Mouse (Mus musculus): Measurements from ENCODE around the gene Vmn1r39.
A peak's percentile ranks its signal among the peaks of the same experiment; 100 is the strongest.
"Not testable (repeated sequence)": the region's sequence is repeated elsewhere in the genome, so short reads cannot be mapped to it uniquely, and the experiment has no call there.

Vmn1r39 gene

DNA sequence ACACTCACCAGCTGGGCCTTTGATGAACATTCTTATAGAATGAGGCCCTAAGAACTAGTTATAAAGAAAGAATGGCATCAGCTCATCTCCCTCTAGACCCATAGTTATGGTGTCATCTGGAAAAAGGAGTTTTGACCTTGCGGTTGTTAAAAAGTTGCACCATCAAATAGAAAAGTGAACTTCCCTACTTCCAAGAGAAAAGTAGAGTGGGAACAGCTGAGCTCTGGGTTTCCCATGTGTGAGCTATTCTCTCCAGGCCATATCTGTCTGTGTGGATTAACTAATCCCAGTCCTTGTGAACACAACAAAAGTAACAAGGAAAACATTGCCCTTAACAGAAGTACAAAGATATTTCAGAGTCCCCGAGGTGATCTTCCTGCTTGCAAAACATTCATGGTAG lies at the start of gene Vmn1r39:
TSS of gene Vmn1r39 (minus strand) at position 101 of the 400 bp plus-strand sequence.
- DNase-seq: no peak

DNA sequence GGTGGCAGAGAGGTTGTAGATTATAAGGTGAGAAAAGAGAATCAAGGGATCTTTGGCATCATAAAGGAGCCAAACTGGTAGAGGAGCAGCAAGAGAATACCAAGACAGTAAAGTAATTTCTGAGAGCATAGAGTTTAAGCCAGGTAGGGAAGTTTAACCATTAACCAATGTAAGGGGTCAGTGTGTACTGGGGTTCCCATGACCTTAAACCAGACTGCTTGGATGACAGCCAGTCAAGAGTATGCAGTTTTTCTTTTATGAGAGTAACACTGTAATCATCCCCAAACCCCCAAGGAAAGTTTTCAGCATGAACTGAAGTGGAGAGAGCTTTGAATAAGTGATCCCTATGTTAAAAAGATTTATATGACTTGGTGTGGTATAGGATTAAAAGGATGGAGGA lies 49.0 kb upstream of the Vmn1r39 start:
- peak; percentile 41 for DNase-seq

DNA sequence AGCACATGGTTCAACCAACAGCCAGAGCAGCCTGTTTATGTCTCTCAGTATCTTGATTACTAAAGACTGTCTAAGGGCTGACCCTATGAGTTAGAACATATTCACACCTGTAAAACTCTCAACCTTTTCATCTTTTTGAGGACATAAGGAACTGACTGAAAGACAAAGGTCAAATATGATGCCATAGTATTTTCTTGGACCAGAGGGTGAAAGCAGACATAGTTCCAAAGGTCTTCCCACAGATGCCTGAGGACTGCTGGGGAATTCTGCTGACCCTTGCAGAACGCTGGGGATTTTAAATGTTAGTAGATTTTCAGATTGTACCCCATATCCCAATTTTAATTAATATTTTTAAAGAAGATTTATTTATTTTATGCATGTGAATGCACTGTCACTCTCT lies 47.9 kb upstream of the Vmn1r39 start:
- DNase-seq: no peak

- no peak for DNase-seq
Observed at GRCm38 (mm10) chr6:66856236-66856635, 45.8 kb upstream of the Vmn1r39 start.

GRCm38 (mm10) chr6:66848936-66849335 lies 38.5 kb upstream of the Vmn1r39 start:
- DNase-seq: no peak

GRCm38 (mm10) chr6:66840631-66841030 lies 30.2 kb upstream of the Vmn1r39 start:
- peak; percentile 61 for DNase-seq

DNA sequence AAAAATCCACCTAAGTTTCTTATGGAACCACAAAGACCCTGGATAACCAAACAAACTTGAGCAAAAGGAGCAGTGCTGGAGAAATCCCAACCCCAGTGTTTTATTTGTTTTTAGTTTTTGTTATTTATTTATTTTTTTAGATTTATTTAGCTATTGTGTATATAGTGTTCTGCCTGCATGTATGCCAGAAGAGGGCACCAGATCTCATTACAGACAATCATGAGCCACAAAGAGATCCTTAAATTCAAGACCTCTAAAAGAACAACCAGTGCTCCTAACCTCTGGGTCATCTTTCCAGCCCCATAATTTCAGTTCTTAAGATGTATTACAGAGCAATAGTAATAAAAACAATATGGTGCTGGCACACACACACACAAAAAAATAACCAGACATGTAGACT lies 26.5 kb upstream of the Vmn1r39 start:
- no peak for DNase-seq

DNA sequence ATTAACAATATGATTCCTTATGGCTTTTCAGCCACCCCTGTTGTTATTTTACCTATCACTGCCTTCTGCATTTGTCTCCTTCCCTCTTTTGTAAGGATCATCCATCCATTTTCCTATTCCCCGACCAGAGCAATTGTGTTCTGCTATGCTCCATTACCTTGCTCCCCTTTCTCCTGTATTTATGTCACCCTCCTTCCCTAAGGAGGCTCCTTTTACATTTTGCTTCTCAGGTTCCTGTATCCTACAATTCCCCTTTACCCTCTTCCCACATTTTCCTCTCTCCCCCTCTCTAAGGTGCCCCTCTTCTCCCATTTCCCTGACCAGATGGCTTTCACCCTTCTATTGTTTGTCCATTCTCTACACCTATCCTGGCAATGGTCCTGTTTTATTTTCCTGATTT lies 4.1 kb downstream of the Vmn1r39 start:
- DNase-seq: no peak

- DNase-seq: no peak
Observed at GRCm38 (mm10) chr6:66805713-66806112, 4.7 kb downstream of the Vmn1r39 start.

- not testable (repeated sequence) for DNase-seq
Observed at GRCm38 (mm10) chr6:66782527-66782926, 27.9 kb downstream of the Vmn1r39 start, which contains the start of gene Vmn1r38. TSS of gene Vmn1r38 (minus strand) at chr6:66782627.
